Mouse (Mus musculus) megakaryocyte, adult 5-6 weeks (primary cell): ENCODE data around the gene Phactr4. TPM values are rescaled to one million over a fixed set of nuclear protein-coding genes. Genes with fewer than 3 reads are reported as not detected.
A peak's percentile ranks its signal among the peaks of the same experiment; 100 is the strongest.

Experiments
- ATAC-seq: 2 replicates; pipeline ENCODE4 v1.8.0; 2016; ENCODE audit warnings: mild to moderate bottlenecking, inconsistent platforms; ENCODE audit not compliant: poor library complexity, severe bottlenecking
- total RNA-seq, 2 experiments: library from RNA; stranded (forward) in 1 of 2; stranded (reverse) in 1 of 2; fragments of 153-499, 151-499 nt in 1 of 2; fragments of 221-1000, 200-1000 nt in 1 of 2; gene quantifications; 2 replicates each; pipeline versions ENCODE4 v1.2.3 to v1.2.4; 2015 to 2017

The Phactr4 gene
- total RNA-seq, 2 experiments from 2014 or later: 6.6 to 36.3 TPM

DNA sequence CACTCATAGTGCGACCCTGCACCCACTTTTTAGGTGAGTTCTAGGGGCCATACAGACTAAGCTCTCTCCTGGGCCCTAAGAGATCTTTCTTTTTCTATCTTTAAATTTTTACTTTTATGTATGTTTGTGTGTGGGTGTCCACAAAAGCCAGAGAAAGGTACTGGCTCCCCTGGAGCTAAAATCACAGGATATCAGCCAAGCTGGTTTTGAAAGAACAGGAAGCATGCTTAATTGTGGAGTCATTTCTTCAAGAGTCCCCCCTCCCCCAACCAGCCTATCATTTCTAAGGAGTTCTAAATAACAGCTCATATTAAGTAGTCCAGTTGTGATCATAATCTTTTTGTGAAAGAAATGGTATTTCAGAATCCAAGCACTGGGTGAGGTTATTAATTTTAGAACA, 48.5 kb downstream of the Phactr4 start:
- no peak for ATAC-seq

DNA sequence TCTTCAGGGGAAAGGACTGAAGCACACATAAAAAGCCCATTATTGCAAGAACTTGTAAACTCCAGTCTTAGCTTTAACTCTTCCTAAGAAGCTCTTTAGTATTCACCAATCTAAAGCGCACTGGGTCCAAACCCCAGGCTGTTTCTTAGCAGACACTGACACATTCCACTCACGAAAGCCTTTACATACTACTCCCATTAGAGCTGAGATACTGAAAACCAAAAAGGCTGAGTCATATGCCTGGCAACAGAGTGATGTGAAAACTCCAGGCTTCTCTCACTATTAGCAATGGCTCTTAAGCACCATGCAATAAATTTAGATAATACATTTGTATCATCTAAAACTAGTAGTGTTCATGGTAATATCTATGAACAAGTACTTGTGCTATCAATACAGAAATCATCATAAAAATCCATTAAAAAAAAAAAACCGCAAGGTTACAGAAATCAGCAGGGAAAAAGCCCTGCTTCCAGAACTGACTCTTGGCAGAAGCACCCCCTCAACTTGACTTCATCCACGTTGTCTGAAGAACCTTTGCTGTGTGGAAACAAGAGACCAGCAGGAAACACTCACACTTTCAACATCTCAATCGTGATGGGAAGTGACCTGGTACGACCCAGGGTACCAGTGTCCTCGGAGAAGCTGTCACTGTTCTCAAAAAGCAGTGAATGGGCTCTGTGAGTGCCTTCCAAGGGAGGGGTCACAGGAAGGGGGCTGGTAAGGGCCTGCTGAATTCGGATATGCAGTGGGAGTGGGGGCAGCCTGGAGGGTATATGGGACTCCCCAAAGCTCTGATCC, 52.1 kb downstream of the Phactr4 start:
- ATAC-seq: no peak

DNA sequence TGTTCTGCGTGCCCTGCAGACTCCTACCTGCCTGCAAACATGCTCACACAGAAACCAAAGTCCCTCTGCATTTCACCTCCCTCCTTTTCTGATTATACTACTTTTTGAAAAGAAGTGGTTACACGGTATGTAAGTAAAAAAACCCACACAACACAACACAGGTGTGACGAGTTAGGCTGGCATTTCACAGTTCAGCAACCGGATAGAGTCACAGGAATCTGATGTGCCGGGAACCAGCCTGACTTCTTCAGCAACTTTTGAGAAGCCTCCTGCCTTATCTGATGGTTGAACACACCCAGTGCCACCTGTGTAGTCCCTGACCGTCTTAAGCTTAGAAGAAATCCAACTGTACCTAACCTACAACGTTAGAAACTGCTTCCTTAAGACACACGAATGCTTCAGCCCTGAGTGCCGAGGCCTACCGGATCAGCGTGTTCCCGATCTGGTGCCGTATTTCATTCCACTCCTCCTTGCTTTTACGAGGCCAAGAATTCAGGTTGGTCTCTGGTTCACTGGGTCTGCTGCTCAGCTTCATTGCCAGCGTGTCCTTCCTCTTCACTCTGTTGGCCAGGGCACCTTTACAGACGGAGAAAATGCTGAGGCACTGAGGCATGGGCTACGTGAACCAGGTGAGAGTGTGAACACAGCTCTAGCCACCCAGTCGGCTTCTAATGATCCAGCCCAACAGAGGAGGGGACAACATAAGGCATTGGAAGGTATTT, 54.6 kb downstream of the Phactr4 start:
- no peak for ATAC-seq

DNA sequence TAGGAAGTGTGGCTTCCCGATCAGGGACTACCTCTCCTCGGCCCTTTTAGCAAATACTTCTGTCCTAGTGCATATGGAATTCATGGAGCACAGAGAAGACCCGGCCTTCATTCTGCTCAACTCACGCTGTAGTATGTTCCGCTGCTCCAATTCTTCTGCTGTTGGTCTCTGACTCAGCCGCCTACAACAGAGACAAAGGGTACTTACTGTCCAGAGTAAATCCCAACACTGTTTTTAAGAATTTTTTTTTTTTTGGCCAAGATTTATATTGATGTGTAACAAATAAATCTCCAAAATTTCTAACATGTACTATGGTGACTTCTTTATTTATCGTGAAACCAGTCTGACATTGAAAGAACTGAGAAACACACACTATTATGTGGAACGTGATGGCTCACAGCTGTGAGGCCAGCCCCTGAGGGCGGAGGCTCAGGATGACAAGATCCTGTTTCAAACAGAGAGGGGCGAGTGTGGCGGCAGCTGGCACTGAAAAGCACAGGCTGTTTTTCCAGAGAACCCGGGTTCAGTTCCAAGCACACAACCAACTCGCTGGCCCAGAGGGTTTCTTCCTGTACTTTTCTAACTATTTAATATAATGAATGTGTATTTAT, 56.7 kb downstream of the Phactr4 start:
- no peak for ATAC-seq

DNA sequence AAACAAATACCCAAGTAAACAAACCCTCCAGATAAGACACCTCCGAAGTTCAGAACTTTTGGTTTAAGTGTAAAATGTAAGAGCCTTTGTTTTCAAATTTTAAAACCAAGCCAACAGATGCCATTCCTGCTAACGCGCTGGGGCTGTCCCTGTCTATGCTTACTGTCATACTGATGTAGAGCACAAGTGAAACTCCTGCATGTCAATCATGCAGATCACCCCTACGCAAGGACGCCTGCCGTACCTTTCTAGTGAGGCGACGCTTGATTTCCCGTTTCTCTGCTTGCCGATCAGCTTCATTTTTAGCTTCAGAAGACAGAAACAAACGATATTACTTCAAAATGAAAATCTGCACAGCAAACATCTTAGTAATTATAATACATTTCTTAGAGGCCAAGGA, 58.8 kb downstream of the Phactr4 start:
- ATAC-seq: no peak

DNA sequence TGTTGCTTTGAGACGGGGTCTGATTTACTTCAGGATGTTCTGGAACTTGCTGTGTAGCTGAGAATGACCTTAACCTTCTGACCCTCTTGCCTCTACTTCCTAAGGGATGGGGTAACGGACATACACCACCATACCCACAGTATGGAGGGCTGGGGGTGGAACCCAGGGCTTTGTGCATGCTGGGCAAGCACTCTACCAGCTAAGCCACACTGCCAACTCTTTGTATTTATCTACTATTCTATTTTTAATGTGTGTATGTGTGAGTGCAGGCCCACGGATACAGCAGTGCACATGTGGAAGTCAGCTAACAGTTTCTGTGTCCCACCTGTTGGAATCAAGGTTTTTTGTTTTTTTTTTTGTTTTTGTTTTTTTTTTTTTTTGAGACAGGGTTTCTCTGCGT, 62.8 kb downstream of the Phactr4 start:
- ATAC-seq: no peak

DNA sequence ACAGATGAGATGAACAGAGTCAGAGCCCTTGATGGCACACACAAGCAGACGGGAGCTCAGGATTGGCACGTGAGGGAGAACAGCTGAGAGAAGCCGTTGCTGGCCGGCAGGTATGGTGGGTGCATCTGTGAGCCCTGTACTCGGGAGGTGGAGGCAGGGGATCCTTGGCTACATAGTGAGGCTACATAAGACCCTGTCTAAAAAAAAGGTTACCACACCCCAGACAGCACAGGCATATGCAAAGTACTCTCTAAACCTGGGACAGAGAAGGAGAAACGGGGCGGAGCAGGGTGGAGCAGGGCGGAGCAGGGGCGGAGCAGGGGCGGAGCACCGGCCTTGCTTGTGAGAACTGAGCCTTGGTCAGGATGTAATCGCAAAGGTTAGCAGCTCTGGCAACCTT, 66.1 kb downstream of the Phactr4 start:
- no peak for ATAC-seq

DNA sequence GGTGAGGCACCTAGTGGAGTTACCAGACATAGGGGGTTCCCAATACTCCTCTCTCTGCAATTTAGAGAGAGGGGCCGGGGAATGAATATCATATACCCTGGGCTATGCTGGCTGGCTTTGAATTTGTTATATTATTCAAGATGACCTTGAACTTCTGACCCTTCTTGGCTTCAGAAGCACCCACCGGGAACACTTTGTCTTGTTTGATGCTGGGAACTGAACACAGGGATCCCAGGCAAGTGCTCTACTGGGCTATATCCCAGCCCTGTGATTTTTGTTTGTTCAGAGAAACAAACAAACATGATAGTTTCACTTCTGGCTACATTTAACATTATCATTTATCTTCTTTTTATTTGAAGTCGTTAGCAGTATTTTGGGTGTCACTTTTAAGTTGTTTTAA, 66.9 kb downstream of the Phactr4 start:
- no peak for ATAC-seq

DNA sequence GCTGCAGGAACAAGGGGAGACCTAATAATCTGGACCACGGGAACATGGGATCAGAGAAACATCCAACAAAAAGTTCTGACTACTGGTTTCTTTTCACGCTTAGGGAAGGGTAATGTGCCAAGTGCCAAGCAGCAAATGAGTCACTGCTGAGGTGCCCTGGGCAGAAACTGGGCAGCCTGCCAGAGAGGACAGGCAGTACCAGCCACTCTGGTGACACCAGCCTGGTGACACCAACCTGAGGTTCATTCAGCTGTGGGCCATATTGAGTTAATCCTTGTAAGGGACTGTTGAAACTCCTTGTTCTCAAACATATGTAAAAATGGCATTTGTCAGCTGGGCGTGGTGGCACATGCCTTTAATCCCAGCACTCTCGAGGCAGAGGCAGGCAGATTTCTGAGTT, 67.7 kb downstream of the Phactr4 start:
- no peak for ATAC-seq

DNA sequence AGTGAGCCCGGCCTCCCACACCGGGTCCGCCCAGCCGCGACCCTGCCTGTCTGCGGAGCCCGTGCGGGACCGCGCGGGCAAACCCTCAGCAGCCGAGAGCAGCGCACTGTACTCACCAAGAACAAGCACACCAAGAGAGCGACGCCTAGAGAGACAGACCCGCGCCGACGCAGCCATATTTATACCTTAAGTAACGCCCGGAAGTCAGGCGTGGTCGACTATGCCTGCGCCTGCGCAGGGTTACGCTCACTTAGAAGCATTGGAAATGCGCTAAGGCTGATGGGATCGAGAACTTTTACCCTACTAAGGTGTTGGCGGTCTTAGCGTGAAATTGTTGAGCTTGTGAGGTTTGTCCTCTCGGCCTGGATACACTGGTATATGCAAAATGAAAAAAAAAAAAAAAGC, 68.8 kb downstream of the Phactr4 start, which contains the start of gene Rcc1:
TSS of gene Rcc1 (minus strand) at position 125 of the 405 bp plus-strand sequence.
- ATAC-seq: peak; percentile 96

DNA sequence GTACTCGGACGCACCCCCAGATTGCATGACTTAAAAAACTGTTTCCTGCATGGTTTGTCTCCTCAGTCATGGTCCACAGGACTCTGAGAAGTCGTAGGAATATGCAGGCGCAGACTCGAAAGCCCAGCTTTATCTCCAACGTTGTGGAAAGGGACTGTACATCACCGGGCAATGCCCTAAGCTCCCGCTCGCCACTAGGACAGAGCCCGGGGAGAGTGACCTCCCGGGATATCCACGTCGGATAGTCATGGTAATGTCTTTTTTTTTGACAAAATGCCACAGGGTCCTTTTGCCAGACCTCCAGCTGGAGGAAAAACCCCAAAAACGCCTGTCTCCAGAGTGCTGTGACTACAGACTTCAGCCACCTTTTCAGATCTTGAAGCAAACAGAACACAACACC, 69.5 kb downstream of the Phactr4 start:
- no peak for ATAC-seq

DNA sequence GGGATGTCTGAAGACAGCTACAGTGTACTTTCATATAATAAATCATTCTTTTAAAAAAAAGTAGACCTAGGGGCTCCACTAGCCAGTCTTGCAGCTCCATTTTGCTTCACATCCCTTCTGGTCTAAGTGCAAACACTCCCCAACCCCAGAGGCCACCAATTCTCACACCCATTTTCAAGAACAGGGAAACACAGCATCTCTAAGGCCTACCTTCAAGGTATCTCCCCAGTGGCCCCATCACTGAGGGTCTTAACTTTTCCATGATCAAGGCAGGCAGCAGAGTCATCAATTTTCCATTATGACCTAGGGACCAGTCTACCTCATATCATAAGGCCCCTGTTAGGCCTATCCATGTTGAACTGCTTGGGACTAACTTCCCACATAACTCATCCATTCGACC, 70.9 kb downstream of the Phactr4 start:
- ATAC-seq: no peak

DNA sequence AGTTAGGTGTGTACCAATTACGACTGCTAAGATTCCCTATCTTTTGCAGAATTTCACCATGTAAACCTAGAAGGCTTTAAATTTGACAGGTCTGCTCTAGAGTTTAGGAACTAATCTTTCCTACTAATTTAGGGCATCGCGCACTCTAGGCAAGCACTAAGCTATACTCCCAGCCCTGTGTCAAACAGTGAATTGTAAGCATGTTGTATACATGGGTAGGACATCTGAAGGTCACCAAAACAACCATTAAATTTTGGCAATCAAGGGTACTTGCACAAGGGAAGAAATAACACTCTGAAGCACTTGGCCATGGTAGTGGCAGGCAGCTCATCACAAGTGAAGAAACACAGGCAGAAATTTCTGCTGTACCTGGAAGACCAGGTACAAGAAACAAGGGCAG, 71.4 kb downstream of the Phactr4 start:
- ATAC-seq: no peak

DNA sequence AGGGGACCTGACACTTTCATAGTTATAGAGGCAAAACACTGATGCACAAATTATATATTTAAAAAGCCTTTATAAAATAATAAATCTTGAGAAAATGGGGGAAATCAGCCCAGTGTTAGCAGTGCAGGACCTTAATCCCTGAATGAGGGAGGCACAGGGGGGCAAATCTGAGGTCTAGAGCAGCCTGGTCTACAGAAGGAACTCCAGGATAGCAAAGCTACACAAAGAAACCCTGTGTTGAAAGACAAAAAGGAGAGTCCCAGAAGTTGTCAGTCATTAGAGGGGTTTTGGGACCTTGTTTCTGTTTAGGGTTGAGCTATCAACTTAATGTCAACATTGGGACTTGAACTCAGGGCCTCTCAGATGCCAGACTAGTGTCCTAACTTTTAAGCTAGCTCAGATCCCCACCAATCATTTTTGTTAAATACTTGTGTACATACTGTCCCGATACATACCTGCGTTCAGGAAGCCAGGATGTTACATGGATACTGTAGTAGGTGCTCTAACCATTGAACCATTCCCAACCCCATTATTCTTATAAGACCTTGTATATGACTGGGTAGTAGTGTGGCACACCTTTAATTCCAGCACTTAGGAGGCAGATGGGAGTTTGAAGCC, 72.1 kb downstream of the Phactr4 start:
- ATAC-seq: no peak

DNA sequence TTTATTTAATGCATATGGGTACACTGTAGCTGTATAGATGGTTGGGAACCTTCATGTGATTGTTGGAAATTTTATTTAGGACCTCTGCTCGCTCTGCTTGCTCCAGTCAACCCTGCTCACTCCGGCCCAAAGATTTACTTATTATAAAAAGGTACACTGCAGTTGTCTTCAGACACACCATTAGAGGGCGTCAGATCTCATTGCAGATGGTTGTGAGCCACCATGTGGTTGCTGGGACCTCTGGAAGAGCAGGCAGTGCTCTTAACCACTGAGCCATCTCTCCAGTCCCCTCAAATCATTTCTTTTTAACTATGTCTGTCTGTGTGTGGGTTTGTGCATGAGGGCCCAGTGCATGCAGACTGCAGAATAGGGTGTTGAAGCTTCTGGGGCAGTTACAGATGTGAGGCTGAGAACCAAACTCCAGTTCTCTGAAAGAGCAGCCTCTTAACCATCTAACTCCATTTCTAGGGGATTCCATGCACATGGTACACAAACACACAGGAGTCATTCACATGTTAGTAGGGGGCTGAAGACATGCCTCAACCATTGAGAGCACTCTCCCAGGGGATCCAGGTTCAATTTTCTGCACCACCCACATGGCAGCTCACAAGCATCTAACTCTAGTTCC, 72.7 kb downstream of the Phactr4 start:
- ATAC-seq: no peak

DNA sequence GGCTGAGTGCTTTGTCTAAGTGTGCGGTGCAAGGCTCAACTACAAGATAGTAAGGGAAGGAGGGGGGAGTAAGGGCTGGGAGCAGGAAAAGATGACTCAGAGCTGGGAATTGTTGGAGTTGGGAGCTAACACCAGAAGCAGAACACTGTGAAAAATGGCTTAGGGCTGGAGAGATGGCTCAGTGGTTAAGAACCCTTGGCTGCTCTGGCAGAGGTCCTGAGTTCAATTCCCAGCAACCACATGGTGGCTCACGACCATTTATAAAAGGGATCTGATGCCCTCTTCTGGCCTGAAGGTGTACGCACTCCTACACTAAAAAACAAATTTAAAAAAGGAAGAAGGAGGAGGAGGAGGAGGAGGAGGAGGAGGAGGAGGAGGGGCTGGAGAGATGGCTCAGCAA, 75.6 kb downstream of the Phactr4 start:
- ATAC-seq: no peak

DNA sequence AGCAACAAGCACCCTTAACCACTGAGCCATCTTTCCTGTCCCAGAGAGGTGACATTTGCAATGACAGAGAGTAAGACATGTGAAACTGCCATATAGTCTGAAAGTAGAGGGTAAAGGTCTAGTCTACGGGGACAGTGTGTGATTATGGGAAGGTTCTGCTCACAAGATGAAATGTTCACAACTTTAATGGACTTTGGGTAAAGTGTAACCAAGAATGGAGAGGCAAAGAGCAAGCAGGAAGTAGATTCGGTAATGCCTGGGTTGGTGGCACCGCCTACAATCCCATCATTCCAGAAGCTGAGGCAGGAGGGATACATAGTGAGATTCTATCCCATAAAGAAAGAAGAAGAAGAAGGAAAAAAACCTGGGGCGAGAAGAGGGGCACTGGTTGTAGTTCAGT, 76.0 kb downstream of the Phactr4 start:
- no peak for ATAC-seq

DNA sequence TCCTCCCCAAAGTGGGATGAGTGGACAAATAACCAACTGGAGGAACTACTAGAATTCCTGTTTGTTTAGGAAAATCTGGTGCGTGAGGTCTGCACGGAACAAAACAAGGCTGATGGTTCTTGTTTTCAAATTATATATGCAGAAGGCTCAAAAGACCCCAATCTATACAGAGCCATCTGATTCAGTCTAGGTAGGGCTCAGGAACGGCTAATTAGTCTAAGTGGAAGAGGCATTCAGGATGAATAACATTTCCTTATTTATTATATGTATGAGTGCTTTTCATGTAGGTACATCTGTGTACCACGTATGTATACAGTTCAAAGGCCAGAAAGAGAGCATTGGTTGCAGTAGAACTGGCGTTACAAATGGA, 76.5 kb downstream of the Phactr4 start:
- ATAC-seq: no peak

DNA sequence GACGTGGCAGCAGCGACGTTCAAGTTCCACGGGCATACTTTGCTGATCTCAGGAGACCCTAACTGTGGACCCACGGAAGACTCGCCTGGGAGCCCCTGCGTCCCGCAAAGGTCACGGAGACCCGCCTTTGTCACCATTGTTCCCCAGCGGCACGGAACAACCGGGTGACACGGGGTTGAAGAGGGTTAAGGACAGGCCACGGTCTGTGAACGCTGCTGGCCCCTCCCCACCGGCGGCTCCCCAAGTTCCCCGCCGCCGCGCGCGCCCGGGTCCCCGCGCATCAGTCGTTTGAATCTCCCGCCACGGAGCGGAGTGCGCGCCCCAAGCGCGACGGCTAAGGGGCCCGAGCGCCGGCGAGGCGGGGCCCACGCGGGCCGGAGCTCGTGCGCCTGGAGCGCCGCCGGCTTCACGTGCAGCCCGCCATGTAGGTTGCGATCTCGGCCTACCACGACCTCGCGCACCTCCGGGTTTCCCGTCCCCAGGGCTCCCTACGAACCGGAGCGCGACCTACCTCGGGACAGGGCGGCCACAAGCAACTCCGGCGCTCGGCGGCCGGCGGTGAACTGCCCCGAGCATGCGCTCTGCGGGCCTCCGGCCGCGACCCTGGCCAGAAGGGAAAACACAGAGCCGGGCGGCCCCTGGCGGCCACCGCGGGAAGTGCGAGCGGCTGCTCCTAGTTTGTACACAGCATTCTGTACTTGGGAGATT, 77.0 kb downstream of the Phactr4 start:
- ATAC-seq: peak; percentile 94

DNA sequence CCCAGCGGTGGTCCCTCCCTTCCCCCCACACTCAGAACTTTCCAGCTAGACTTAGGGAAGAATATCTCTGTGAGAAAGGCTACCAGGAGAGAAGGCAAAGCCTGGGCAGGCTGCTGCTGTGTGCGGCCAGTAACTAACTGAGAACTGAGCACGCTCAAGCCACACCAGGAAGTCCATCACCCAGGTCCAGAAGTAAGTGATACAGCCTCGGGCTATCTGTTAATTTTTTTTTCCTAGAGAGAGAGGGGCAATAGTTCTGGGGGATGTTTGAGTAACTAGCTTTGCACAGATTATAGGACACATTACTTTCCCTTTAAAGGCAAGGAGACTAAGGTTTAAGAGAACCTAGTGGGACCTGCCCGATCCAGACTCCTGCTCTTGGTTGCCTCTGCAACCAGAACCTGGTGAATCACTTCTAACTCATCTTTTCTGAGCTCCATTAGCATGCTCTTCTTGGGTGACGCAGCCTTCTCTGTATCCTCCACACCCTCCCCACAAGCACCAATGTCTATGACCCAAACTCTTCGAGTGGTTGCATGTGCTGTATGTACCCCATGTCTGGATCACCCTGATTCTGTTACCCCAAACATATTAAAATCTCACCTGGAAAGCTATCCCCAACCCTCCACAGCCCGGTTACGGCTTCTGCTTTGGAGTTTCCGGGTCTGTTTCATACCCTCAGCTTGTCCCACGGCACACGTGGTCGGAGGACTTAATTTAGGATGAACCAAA, 77.7 kb downstream of the Phactr4 start:
- ATAC-seq: peak; percentile 14; the same call in 1 of the 2 replicates
